Mouse (Mus musculus) E14TG2a.4 (cell line): ENCODE data around the gene Hoxa4.

Source experiments
- H3K27me3 ChIP-seq: 2 replicates; pipeline ENCODE4 v1.6.1; 2014; ENCODE audit warnings: low read length, control low read depth; ENCODE audit not compliant: insufficient read depth
- H3K36me3 ChIP-seq: 2 replicates; pipeline ENCODE4 v1.6.1; 2014; ENCODE audit warnings: low read length, control low read depth; ENCODE audit not compliant: insufficient read depth
- H3K4me1 ChIP-seq: replicated peaks from 2 replicates; pipeline ENCODE4 v1.6.1; 2014; ENCODE audit warnings: low read depth, low read length, control low read depth
- H3K4me3 ChIP-seq: replicated peaks from 2 replicates; pipeline ENCODE4 v1.5.1; 2014; ENCODE audit warnings: mild to moderate bottlenecking, low read length
- H3K9me3 ChIP-seq: 2 replicates; pipeline ENCODE4 v1.6.1; 2014; ENCODE audit warnings: low read length, control low read depth
- CTCF ChIP-seq: conservative IDR thresholded peaks from 2 replicates; pipeline ENCODE4 v1.5.1; 2014; ENCODE audit warnings: low read length
- NANOG ChIP-seq: IDR thresholded peaks from 2 replicates; pipeline ENCODE4 v1.6.1; 2014; ENCODE audit warnings: borderline replicate concordance, low read length, mixed read lengths
- POU5F1 ChIP-seq: IDR thresholded peaks from 2 replicates; pipeline ENCODE4 v1.6.1; 2014; ENCODE audit warnings: low read length, borderline replicate concordance

Hoxa4 gene

DNA sequence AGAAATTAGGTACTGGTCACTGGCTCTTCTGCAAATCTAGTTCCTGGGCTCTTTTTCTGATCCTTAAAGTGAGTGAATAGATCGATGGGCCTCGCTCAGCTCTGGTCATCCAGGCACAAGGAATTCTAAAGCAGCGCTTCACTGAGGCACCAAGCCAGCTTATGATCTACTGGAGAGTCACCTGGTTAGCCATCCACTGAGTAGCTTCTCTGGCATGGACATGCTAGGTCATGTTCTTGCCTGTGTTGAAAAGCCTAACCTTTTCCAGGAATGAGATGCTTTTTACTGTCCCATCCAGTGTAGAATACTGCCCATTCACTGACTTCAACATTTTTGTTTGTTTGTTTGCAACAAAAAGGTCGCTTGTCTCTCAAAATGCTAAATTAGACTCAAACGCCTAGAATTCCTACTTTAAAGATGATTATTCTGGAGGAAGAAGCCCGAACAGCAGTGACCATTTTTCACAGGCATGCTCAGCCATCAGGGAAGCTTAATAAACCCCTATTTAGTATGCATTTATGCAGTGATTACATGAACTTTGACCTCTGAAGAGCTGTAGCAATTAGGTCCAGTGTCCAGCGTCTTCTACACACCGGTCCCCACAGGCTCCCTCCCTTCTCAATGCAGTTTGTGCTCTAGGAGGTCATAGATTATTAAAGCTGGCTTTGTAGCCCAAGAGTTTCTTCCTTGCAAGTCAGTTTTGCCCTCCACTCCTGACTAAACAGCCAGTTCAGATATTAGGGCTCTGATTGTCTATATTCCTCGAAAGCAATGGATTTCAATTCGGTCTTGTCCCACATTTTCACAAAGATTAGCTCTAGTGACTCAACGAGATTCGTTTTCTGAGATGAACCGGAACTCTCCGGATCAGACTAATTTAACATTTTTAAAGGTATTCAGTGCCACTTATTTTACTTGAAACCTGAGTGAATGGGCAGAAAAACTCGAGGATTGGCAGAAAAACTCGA lies 39.0 kb downstream of the Hoxa4 start:
- Histone ChIP-seq H3K4me3 (no peak overlapping the region), H3K4me1 (peaks cover 50% of the 10 kb centered on the region), H3K9me3 (no peaks in the 10 kb centered on the region), H3K36me3 (no peaks in the 10 kb centered on the region), H3K27me3 (peaks cover 89% of the 10 kb centered on the region)
- TF ChIP-seq CTCF (no peak), POU5F1 (no peak), NANOG (no peak)

DNA sequence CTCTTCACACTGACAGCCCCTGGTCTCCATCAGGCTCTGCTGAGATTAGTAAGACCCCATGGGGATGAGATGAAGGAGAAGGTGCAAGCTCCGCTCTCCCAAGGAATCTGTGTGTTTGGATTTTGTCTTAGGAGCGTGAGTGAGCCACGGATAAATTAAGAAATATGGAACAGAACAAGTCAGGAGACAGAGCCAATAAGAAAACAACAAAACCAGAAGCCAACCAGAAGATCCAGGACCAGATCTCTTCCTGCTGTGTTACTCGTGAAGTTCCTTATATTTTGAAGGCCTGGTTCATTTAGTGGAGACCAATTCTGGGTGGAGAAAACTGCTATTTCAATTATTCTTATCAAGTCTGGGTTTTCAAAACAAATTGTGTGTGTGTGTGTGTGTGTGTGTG lies 40.0 kb downstream of the Hoxa4 start:
- no peak for TF ChIP-seq CTCF
- TF ChIP-seq POU5F1 = no peak
- no peak for TF ChIP-seq NANOG
- Histone ChIP-seq H3K4me1 (peaks cover 41% of the 10 kb centered on the region), H3K4me3 (no peak overlapping the region), H3K27me3 (peaks cover 87% of the 10 kb centered on the region), H3K36me3 (no peaks in the 10 kb centered on the region), H3K9me3 (no peaks in the 10 kb centered on the region)

- H3K36me3 ChIP-seq = no peaks in the 10 kb centered on the region
- no peak overlapping the region for H3K4me3 ChIP-seq
- TF ChIP-seq POU5F1 (no peak), CTCF (no peak), NANOG (no peak)
- H3K4me1 ChIP-seq = peaks cover 38% of the 10 kb centered on the region
- peaks cover 80% of the 10 kb centered on the region for H3K27me3 ChIP-seq
- no peaks in the 10 kb centered on the region for H3K9me3 ChIP-seq
Observed at GRCm38 (mm10) chr6:52150401-52150966, 41.1 kb downstream of the Hoxa4 start.
